Mouse (Mus musculus) kidney, postnatal 0 days (tissue): Measurements from ENCODE around the gene Mindy4. TPM values are rescaled to one million over a fixed set of nuclear protein-coding genes. Genes with fewer than 3 reads are reported as not detected.

ENCODE experiments used
- ATAC-seq: fragments of 200-750 bp; cut with Nextera tagmentation; replicated peaks from 2 replicates; pipeline ENCODE4 v1.8.0; 2017; ENCODE audit warnings: low read depth, moderate number of reproducible peaks, moderate TSS enrichment, moderate library complexity; ENCODE audit not compliant: low FRiP score
- DNase-seq: peaks from one replicate; pipeline ENCODE4 v3.0.0-alpha.2; 2016; ENCODE audit warnings: low spot score
- H3K27ac ChIP-seq: fragments of 300-500 bp; sonication (generic); 2 replicates; pipeline ENCODE4 v1.5.1; 2014; ENCODE audit warnings: mild to moderate bottlenecking
- H3K27me3 ChIP-seq: fragments of 300-500 bp; sonication (generic); 2 replicates; pipeline ENCODE4 v1.6.1; 2014; ENCODE audit warnings: low read length, mixed read lengths; ENCODE audit not compliant: insufficient read depth
- H3K36me3 ChIP-seq: fragments of 300-500 bp; sonication (generic); 2 replicates; pipeline ENCODE4 v1.6.1; 2014; ENCODE audit warnings: low read length, mixed read lengths; ENCODE audit not compliant: insufficient read depth
- H3K4me1 ChIP-seq: fragments of 300-500 bp; sonication (generic); replicated peaks from 2 replicates; pipeline ENCODE4 v1.6.1; 2014; ENCODE audit warnings: antibody characterized with exemption, low read length, mixed read lengths; ENCODE audit not compliant: insufficient read depth
- H3K4me2 ChIP-seq: fragments of 300-500 bp; sonication (generic); 2 replicates; pipeline ENCODE4 v1.6.1; 2014; ENCODE audit warnings: mild to moderate bottlenecking, low read length, moderate library complexity, mixed read lengths
- H3K4me3 ChIP-seq: fragments of 300-500 bp; sonication (generic); replicated peaks from 2 replicates; pipeline ENCODE4 v1.5.1; 2014; ENCODE audit warnings: low read depth, low read length
- H3K9ac ChIP-seq: fragments of 300-500 bp; sonication (generic); 2 replicates; pipeline ENCODE4 v1.6.1; 2014; ENCODE audit warnings: low read depth, low read length
- H3K9me3 ChIP-seq: fragments of 300-500 bp; sonication (generic); replicated peaks from 2 replicates; pipeline ENCODE4 v1.6.1; 2016; ENCODE audit warnings: low read length, inconsistent platforms, mixed read lengths
- CTCF ChIP-seq: IDR thresholded peaks from 2 replicates; pipeline ENCODE4 v1.5.1; 2016; ENCODE audit warnings: antibody characterized with exemption, low read depth, mild to moderate bottlenecking, moderate library complexity
- WGBS: fragments of 180-500 bp; shearing (Covaris S2); extraction: QIAGEN DNeasy Blood & Tissue Kit; methylation state at CpG from one replicate; pipeline ENCODE4 v1.1.7; 2014; 5-methylcytosine and 5-hydroxymethylcytosine counted together
- polyA plus RNA-seq: library from polyadenylated mRNA; unstranded; fragments of >200 nt; fragmentation: Nextera tagmentation; extraction: Ambion mirVana; gene quantifications from 2 replicates; pipeline ENCODE4 v1.2.1, GENCODE M21; 2015

Gene Mindy4
- polyA plus RNA-seq, 1 experiment from 2014 or later, result 11.6 TPM

DNA sequence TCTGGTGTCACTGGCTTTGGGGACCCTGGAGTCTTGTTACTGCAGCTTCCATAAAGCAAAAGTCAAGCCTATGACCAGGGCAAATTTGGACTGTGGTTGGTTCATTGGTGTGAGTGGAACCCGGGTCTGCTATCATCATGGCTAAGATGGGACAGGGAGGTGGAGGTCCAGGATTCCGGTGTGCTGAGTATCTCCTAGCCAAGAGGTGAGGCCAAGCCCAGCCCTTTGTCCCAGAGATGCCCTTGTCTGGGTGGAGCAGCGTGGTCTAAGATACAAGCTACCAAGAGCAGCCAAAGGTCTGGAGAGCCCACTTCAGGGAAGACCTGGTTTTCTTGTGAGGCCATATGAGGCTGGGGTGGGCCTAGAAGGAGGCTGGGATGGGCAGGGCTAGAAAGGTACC, 115.4 kb downstream of the Mindy4 start:
- TF ChIP-seq CTCF, result no peak
- Histone ChIP-seq H3K9me3 (no peaks in the 10 kb centered on the region), H3K4me2 (no peak overlapping the region), H3K27ac (no peak overlapping the region), H3K36me3 (no peaks in the 10 kb centered on the region; the same call in 1 of the 2 replicates), H3K4me3 (no peak overlapping the region), H3K9ac (no peak overlapping the region), H3K27me3 (no peaks in the 10 kb centered on the region), H3K4me1 (0 out of 2 replicates have a peak, but pooled peaks cover 4% of the 10 kb centered on the region)
- 88% methylated on average over 3 of the region's 3 CpGs for WGBS
- ATAC-seq (no peak), DNase-seq (no peak)

DNA sequence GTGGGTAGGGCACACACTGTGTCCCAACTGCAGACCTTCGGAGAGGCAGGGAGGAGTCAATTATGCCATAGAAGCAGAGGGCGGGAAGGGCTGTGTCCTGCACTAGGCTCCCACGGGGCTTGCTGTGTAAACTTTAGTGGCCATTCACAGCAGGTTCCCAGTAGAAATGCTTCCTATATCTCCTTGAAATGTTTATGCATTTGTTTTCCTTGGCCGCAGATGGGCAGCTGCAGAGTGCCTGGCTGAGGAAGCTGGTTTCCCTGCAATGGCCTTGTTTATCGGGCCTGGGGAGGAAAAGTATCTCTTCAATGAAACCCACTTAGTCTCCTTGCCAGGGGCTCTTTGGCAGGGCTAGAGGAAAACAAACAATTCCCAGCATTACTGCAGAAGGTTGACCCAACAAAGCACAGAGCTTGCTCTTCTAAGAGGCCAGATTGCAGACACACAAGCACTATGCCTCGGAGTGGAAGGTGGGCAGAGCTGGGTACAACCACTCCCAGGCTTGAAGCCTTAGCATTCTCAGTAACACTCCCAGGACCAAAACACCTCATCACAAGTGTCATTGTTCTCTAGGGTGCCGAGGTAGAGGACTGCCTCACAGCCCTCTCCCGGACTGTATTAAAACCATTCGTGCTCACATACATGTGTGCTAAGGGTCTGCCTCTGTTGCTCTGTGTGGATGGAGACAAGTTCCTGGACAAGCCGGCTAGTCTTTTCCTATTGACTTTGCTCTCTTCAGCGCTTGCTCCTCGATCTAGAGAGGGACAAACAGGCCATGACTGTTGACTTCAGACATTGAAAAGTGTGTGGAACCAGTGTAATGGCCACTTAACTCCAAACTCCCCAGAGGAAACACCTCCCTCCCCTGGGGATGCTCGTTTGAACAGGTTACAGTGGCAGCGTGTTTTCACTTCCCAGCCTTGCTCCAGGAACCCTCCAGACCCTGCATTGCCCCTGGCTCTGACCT, 116.7 kb downstream of the Mindy4 start:
- Histone ChIP-seq H3K4me1 (0 out of 2 replicates have a peak, but pooled peaks cover 6% of the 10 kb centered on the region), H3K27me3 (no peaks in the 10 kb centered on the region), H3K4me3 (no peak overlapping the region), H3K9me3 (no peaks in the 10 kb centered on the region), H3K27ac (no peak overlapping the region), H3K9ac (no peak overlapping the region), H3K4me2 (no peak overlapping the region), H3K36me3 (no peaks in the 10 kb centered on the region; the same call in 1 of the 2 replicates)
- 62% methylated on average over 14 of the region's 14 CpGs for WGBS
- TF ChIP-seq CTCF, result no peak
- no peak for DNase-seq
- no peak for ATAC-seq

DNA sequence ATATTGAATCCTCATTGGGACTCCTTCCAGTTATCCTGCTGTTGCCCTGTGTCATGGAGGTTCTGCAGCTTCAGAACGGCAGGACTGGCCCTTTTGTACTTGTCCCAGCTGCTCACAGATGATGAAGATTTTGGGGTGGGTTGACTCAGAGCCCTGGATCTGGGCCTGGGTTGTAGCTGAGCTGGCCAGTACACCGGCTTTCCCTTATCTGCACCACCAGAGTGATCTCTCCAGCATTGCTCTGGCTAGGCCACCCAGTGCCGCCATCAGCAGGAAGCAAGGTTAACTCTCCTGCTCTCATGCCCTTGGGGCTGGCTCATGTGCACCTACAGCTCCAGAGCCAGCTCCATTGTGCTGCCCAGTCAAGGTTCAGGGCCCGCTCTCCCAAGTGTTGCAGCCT, 117.7 kb downstream of the Mindy4 start:
- Histone ChIP-seq H3K4me1 (0 out of 2 replicates have a peak, but pooled peaks cover 6% of the 10 kb centered on the region), H3K36me3 (no peaks in the 10 kb centered on the region; the same call in 1 of the 2 replicates), H3K9me3 (no peaks in the 10 kb centered on the region), H3K27ac (no peak overlapping the region), H3K4me2 (no peak overlapping the region), H3K9ac (no peak overlapping the region), H3K27me3 (no peaks in the 10 kb centered on the region), H3K4me3 (no peak overlapping the region)
- no peak for TF ChIP-seq CTCF
- WGBS, result 75% methylated on average over 4 of the region's 4 CpGs
- ATAC-seq (0 out of 2 replicates have a peak, but pooled peaks have one; percentile 19), DNase-seq (no peak)

DNA sequence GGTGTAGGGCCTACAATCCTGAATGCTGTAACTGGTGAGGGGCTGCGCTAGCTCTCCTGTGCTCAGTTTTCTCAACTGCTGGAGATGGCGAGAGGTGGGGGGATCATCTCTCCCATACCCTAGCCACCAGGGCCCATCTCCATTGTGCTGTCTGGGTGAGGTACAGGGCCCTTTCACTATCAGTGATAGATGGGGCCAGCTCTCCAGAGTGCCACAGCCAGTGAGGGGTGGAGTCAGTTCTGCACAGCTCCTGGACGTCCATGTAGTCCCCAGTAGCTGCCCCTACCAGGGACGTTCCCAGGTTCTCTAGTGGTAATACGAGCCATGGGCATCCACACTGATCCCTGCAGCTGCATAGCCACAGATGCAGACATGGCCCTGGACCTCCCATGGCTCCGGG, 118.3 kb downstream of the Mindy4 start:
- Histone ChIP-seq H3K36me3 (no peaks in the 10 kb centered on the region; the same call in 1 of the 2 replicates), H3K9ac (no peak overlapping the region), H3K27me3 (no peaks in the 10 kb centered on the region), H3K4me1 (0 out of 2 replicates have a peak, but pooled peaks cover 6% of the 10 kb centered on the region), H3K27ac (no peak overlapping the region), H3K9me3 (no peaks in the 10 kb centered on the region), H3K4me3 (no peak overlapping the region), H3K4me2 (no peak overlapping the region)
- no peak for TF ChIP-seq CTCF
- no peak for ATAC-seq
- no peak for DNase-seq
- WGBS, result 61% methylated on average over 6 of the region's 6 CpGs

DNA sequence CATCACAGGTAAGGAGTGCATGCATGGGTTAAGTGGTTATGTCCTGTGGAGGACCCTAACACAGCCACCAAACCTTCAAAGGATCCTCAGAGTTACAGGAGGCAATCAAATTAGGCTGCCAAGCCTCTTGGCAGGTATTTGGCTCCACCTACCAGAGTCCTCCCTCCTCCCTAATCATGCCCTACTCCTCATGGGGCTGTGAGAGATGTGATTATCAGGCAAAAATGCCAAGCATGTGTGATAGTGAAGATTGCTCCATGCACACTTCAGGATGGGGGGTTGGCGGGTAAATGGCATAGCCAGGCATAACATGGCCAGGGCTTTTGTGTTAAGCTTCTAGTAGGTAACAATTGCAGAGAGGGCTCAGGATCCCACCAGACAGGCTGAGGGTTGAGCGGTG, 119.8 kb downstream of the Mindy4 start:
- Histone ChIP-seq H3K9ac (no peak overlapping the region), H3K4me3 (no peak overlapping the region), H3K27ac (no peak overlapping the region), H3K27me3 (no peaks in the 10 kb centered on the region), H3K9me3 (no peaks in the 10 kb centered on the region), H3K36me3 (no peaks in the 10 kb centered on the region; the same call in 1 of the 2 replicates), H3K4me2 (no peak overlapping the region), H3K4me1 (0 out of 2 replicates have a peak, but pooled peaks cover 6% of the 10 kb centered on the region)
- WGBS, result 96% methylated on average over 2 of the region's 2 CpGs
- ATAC-seq (no peak), DNase-seq (no peak)
- no peak for TF ChIP-seq CTCF

DNA sequence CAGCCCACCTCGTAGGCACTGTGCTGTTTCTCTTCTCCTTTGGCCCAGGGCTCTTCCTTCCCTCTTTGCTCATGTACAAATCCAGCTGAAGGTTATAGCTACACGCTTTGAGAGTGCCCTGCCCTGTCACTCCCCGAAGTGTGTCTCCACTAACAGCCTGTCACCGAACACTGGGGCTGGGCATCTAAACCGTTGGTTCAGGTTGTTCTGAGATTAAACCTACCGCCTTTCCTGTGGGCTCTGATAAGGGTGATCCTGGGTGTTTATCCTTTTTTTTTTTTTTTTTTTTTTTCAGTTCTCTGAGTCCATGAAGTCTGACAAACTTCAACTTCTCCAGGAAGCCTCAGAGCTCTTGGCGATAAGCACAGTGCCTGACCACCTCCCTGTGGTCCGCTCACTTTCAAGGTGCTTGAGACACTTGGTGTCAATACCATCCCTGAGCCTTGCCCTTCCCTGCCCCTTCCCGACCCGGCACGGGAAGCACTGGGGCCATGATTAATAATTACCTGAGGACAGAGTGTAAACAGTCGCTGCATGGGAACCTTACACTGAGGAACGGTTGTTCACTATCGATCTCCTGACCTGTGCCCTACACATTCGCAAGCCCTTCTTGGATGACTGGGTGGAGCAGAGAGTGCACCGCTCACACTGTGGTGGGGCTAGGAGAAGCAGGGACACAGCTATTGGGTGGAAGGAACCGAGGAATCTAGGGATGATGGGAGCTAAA, 120.9 kb downstream of the Mindy4 start:
- H3K4me2 ChIP-seq, result no peak overlapping the region
- H3K36me3 ChIP-seq, result no peaks in the 10 kb centered on the region
- no peaks in the 10 kb centered on the region for H3K9me3 ChIP-seq
- WGBS, result 51% methylated on average over 17 of the region's 17 CpGs
- no peak overlapping the region for H3K4me3 ChIP-seq
- H3K27me3 ChIP-seq, result no peaks in the 10 kb centered on the region
- ATAC-seq (no peak), DNase-seq (no peak)
- H3K4me1 ChIP-seq, result 0 out of 2 replicates have a peak, but pooled peaks cover 6% of the 10 kb centered on the region
- H3K27ac ChIP-seq, result no peak overlapping the region
- TF ChIP-seq CTCF, result no peak
- H3K9ac ChIP-seq, result no peak overlapping the region
